Mouse (Mus musculus) heart, embryonic 16.5 days (tissue): ENCODE measurements around the gene Mrps27. TPM values are rescaled to one million over a fixed set of nuclear protein-coding genes. Genes with fewer than 3 reads are reported as not detected.
A peak's percentile ranks its signal among the peaks of the same experiment; 100 is the strongest.

ENCODE experiments used
- ATAC-seq: fragments of 200-750 bp; cut with Nextera tagmentation; replicated peaks from 2 replicates; pipeline ENCODE4 v1.8.0; 2017; ENCODE audit warnings: moderate number of reproducible peaks; ENCODE audit not compliant: insufficient read depth, low FRiP score; ENCODE audit errors: extremely low read depth
- H3K27ac ChIP-seq: fragments of 300-500 bp; sonication (generic); 2 replicates; pipeline ENCODE4 v1.5.1; 2014; ENCODE audit warnings: mild to moderate bottlenecking, low read length, control low read depth, moderate library complexity
- H3K27me3 ChIP-seq: fragments of 300-500 bp; sonication (generic); 2 replicates; pipeline ENCODE4 v1.6.1; 2014; ENCODE audit warnings: low read length, mixed read lengths; ENCODE audit not compliant: control insufficient read depth, insufficient read depth
- H3K36me3 ChIP-seq: fragments of 300-500 bp; sonication (generic); 2 replicates; pipeline ENCODE4 v1.6.1; 2014; ENCODE audit not compliant: control insufficient read depth, insufficient read depth
- H3K4me1 ChIP-seq: fragments of 300-500 bp; sonication (generic); 2 replicates; pipeline ENCODE4 v1.6.1; 2014; ENCODE audit warnings: low read length, mixed read lengths; ENCODE audit not compliant: control insufficient read depth, insufficient read depth
- H3K4me2 ChIP-seq: fragments of 300-500 bp; sonication (generic); 2 replicates; pipeline ENCODE4 v1.6.1; 2014; ENCODE audit warnings: low read depth, mild to moderate bottlenecking, control low read depth, low read length
- H3K4me3 ChIP-seq: fragments of 300-500 bp; sonication (generic); 2 replicates; pipeline ENCODE4 v1.5.1; 2014; ENCODE audit warnings: mild to moderate bottlenecking, control low read depth, low read length
- H3K9ac ChIP-seq: fragments of 300-500 bp; sonication (generic); 2 replicates; pipeline ENCODE4 v1.6.1; 2014; ENCODE audit warnings: low read length, control low read depth
- H3K9me3 ChIP-seq: fragments of 300-500 bp; sonication (generic); replicated peaks from 2 replicates; pipeline ENCODE4 v1.6.1; 2016; ENCODE audit warnings: low read length; ENCODE audit not compliant: control insufficient read depth
- WGBS: fragments of 180-500 bp; shearing (Covaris S2); extraction: QIAGEN DNeasy Blood & Tissue Kit; methylation state at CpG from one replicate; pipeline ENCODE4 v1.1.7; 2014; 5-methylcytosine and 5-hydroxymethylcytosine counted together
- polyA plus RNA-seq: library from polyadenylated mRNA; unstranded; fragments of >200 nt; fragmentation: Nextera tagmentation; extraction: Ambion mirVana; gene quantifications from 2 replicates; pipeline ENCODE4 v1.2.1, GENCODE M21; 2015

The Mrps27 gene
- polyA plus RNA-seq, 1 experiment from 2014 or later: 97.0 TPM

DNA sequence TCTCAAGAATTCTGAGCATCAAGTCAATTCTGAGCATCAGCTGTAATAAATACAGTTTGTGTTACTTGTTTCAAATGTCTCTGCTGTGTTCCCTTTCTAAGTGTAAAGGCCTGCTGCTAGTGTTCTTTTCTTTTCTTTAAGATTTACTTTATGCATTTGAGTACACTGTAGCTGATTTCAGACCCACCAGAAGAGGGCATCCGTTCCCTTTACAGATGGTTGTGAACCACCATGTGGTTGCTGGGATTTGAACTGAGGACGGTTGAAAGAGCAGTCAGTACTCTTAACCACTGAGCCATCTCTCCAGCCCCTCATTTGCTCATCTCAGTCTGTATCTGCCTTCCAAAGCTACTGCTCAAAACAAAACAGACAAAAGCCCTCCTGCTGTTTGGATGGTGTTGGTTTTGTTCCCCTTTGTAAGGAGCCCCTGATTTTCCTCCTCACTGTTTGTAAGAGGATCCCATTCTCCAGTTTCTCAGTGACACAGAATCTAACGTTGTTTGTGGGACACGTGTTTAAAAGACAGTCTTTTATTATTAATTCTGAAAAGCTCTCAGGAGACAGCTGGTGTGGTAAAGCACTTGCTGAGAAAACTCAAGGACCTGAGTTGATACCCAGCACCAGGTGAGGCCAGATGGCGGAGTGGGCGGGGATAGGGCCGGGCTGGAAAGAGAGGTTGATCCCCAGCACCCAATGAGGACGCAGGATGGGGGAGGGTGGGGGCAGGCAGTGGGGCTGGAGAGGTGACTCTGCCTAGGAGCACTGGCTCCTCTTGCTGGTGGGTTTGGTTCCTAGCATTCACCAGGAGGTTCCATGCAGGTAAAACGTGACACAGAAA lies 12.1 kb downstream of the Mrps27 start:
- no peak overlapping the region for H3K4me3 ChIP-seq

GRCm38 (mm10) chr13:99358921-99359320 lies 14.3 kb downstream of the Mrps27 start:
- Histone ChIP-seq H3K4me1 (peaks cover 7% of the 10 kb centered on the region), H3K4me2 (no peak overlapping the region), H3K27me3 (no peaks in the 10 kb centered on the region), H3K27ac (no peak overlapping the region), H3K4me3 (no peak overlapping the region), H3K9ac (no peak overlapping the region), H3K9me3 (no peaks in the 10 kb centered on the region), H3K36me3 (peaks cover 16% of the 10 kb centered on the region)
- 92% methylated on average over 14 of the region's 14 CpGs for WGBS
- ATAC-seq: no peak

More for the DNA sequence above, 12.1 kb downstream of the Mrps27 start:
- Histone ChIP-seq H3K9me3 (no peaks in the 10 kb centered on the region), H3K4me1 (peaks cover 6% of the 10 kb centered on the region; the same call in 1 of the 2 replicates), H3K27me3 (no peaks in the 10 kb centered on the region), H3K27ac (no peak overlapping the region), H3K36me3 (peaks cover 16% of the 10 kb centered on the region), H3K9ac (no peak overlapping the region), H3K4me2 (no peak overlapping the region)
- 56% methylated on average over 9 of the region's 9 CpGs for WGBS
- ATAC-seq: no peak

DNA sequence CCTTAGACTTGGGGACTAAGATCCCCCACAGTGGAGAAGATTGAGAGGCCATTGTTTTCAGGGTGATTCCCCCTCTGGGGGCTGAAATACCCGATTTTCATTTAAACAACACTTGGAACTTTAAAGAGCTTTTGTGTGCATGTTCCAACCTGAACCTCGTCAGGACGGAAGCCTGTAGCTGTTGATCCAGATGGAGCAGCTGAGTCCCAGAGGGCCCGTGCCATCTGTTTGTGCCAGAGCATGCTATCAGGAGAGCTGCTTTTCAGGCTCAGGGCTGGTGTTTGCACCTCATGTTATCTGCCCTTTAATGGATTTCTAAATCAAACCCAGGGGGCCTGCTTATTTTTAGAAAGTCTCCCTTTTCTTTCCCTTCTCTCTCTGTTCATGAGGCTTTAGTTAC lies 19.3 kb downstream of the Mrps27 start:
- ATAC-seq: peak; percentile 65; the same call in 1 of the 2 replicates
- Histone ChIP-seq H3K36me3 (peaks cover 9% of the 10 kb centered on the region), H3K27me3 (no peaks in the 10 kb centered on the region), H3K9me3 (no peaks in the 10 kb centered on the region), H3K4me2 (no peak overlapping the region), H3K4me3 (no peak overlapping the region), H3K27ac (no peak overlapping the region; the same call in 1 of the 2 replicates), H3K4me1 (peaks cover 28% of the 10 kb centered on the region), H3K9ac (no peak overlapping the region)
- 44% methylated on average over 4 of the region's 4 CpGs for WGBS

GRCm38 (mm10) chr13:99366422-99367175 lies 22.0 kb downstream of the Mrps27 start:
- Histone ChIP-seq H3K4me1 (peaks cover 31% of the 10 kb centered on the region), H3K27me3 (no peaks in the 10 kb centered on the region), H3K4me3 (no peak overlapping the region), H3K9me3 (no peaks in the 10 kb centered on the region), H3K36me3 (peaks cover 6% of the 10 kb centered on the region), H3K27ac (no peak overlapping the region), H3K4me2 (no peak overlapping the region), H3K9ac (no peak overlapping the region)
- no peak for ATAC-seq
- 90% methylated on average over 5 of the region's 5 CpGs for WGBS

DNA sequence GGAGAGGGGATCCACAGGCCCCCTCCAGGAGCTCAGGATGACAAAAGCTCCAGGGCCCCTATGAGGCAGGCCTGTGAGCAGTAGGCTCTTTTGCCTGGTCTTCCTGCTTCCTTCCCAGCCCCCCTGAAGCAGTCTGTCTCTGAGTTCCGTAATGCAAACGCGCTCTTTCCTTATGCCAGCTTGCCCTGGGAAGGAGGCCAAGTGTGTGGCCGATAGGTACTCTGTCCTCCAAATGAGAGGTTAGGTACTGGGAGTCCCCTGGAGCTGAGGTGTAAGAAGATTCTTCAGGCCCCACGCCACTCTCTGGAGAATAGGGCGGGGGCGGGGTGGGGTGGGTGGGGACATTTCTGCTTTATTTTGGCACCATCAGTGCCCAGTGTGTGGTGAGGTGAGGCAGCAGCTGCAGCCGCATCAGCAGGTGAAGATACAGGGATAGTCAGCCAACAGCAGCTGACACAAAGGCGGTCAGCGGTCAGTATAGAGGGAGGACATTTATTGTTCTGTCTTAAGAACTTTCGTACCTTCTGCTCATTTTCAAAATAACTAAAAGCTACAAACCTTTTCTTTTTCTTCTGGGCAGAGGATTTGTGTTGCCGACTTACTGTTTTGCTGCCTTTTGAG lies 23.1 kb downstream of the Mrps27 start:
- ATAC-seq: peak; percentile 69
- no peaks in the 10 kb centered on the region for H3K9me3 ChIP-seq
- no peak overlapping the region for H3K4me2 ChIP-seq
- H3K9ac ChIP-seq: no peak overlapping the region
- 69% methylated on average over 12 of the region's 12 CpGs for WGBS
- no peak overlapping the region for H3K27ac ChIP-seq
- no peaks in the 10 kb centered on the region for H3K27me3 ChIP-seq
- peaks cover 6% of the 10 kb centered on the region; the same call in 1 of the 2 replicates for H3K36me3 ChIP-seq
- H3K4me3 ChIP-seq: no peak overlapping the region
- H3K4me1 ChIP-seq: peaks cover 31% of the 10 kb centered on the region

DNA sequence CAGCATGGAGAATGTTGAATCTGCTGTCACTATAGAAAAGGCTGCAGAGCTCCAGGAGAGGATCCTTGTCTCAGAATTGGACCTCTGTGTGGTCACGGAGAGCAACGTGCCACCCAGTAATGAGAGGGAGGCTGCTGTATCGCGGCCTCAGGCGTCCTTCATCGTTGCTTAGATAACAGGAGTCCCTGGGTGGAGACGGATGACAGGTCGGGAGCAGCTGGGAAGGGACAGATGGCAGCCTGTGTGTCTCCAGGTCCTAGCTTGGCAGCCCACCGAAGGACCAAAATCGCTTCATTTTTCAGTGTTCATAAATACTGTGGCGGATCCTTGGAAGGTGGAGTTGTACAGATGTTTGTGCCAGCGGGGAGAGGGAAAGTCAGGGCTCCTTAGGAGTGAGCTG lies 24.5 kb downstream of the Mrps27 start:
- Histone ChIP-seq H3K4me3 (no peak overlapping the region), H3K9me3 (no peaks in the 10 kb centered on the region), H3K4me2 (no peak overlapping the region), H3K27ac (peak overlapping the region; percentile 14; the same call in 1 of the 2 replicates), H3K36me3 (peaks cover 3% of the 10 kb centered on the region; the same call in 1 of the 2 replicates), H3K27me3 (no peaks in the 10 kb centered on the region), H3K4me1 (peaks cover 23% of the 10 kb centered on the region), H3K9ac (no peak overlapping the region)
- ATAC-seq: no peak
- 54% methylated on average over 12 of the region's 12 CpGs for WGBS

DNA sequence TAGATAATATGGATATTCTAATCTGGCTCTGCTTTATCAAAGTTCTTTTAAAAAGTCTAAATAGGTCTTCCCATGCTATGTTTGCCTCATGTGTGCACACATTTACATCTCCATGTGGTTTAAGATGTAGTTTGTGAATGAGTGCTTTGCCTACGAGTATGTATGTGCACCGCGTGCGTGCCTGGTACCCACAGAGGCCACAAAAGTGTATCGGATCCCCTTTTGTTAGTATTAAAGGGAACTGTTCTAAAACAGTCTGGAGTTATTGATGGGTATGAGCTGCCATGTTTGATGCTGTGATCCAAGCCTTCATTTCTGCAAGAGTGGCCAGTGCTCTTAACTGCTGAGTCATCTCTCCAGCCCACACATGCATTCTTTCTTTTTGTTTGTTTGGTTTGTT lies 26.7 kb downstream of the Mrps27 start:
- H3K4me3 ChIP-seq: no peak overlapping the region
- no peak overlapping the region for H3K27ac ChIP-seq
- no peak for ATAC-seq
- H3K4me2 ChIP-seq: no peak overlapping the region
- no peaks in the 10 kb centered on the region for H3K27me3 ChIP-seq
- no peaks in the 10 kb centered on the region for H3K9me3 ChIP-seq
- no peak overlapping the region for H3K9ac ChIP-seq
- peaks cover 20% of the 10 kb centered on the region for H3K4me1 ChIP-seq
- WGBS: 94% methylated on average over 5 of the region's 5 CpGs
- peaks cover 3% of the 10 kb centered on the region; the same call in 1 of the 2 replicates for H3K36me3 ChIP-seq

DNA sequence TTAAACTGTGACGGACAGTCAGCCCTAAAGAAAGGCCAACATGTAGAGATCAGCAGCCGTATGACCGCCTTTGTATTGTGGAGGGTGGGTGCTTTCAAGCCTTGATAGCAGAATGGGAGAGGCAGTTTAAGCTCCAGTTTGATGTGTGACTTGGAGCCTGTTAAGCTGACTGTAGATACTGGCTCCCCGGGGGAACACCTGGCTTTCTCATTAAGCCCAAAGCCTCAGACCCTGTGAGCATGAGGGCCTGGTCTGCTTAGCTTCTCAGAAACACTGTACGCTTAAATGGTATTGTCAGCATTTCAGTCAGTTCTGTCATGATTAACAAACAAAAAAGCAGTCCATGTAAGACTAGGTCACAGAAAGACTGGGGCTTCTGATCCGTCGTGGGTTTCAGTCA lies 29.1 kb downstream of the Mrps27 start:
- Histone ChIP-seq H3K9me3 (no peaks in the 10 kb centered on the region), H3K4me2 (no peak overlapping the region), H3K36me3 (peaks cover 3% of the 10 kb centered on the region; the same call in 1 of the 2 replicates), H3K9ac (no peak overlapping the region), H3K27ac (no peak overlapping the region), H3K27me3 (no peaks in the 10 kb centered on the region), H3K4me3 (no peak overlapping the region), H3K4me1 (peaks cover 5% of the 10 kb centered on the region)
- ATAC-seq: no peak
- 72% methylated on average over 7 of the region's 7 CpGs for WGBS
